8 mouse cellular contexts compared by ENCODE assay signal in genomic region chr9:53829081-53829865, GRCm38 (mm10). TPM values are rescaled to one million over a fixed set of nuclear protein-coding genes. Genes with fewer than 3 reads are reported as not detected.
A peak's percentile ranks its signal among the peaks of the same experiment; 100 is the strongest.
DNase-seq lines count a peak whose midpoint lies in the region; ATAC-seq and TF ChIP-seq lines count a peak whose summit lies in the region.

No protein-coding gene starts in this region.

- H3K9me3 ChIP-seq in heart, embryonic 10.5 days, result no peaks in the 10 kb centered on the region
- H3K9me3 ChIP-seq in kidney, embryonic 14.5 days (ENCODE audit: control insufficient read depth, low read length), result no peaks in the 10 kb centered on the region
- H3K9me3 ChIP-seq in limb, embryonic 15.5 days, result no peaks in the 10 kb centered on the region
- no peaks in the 10 kb centered on the region for H3K9me3 ChIP-seq in midbrain, postnatal 0 days (ENCODE audit: low read length)

- peak overlapping the region; percentile 60; the same call in 1 of the 2 replicates for H3K27ac ChIP-seq in heart, embryonic 10.5 days
- H3K27ac ChIP-seq in kidney, embryonic 14.5 days (ENCODE audit: low read depth, low read length), result no peak overlapping the region
- no peak overlapping the region for H3K27ac ChIP-seq in limb, embryonic 15.5 days
- H3K27ac ChIP-seq in midbrain, postnatal 0 days (ENCODE audit: low read depth, low read length), result peak overlapping the region; percentile 84

- DNase-seq in 3T3-L1 (ENCODE audit: low read depth, low spot score) (peak; percentile 70), MN1 (ENCODE audit: low spot score) (peak; percentile 11)
- DNase-seq in cerebellum, postnatal 25 days, result peak; percentile 52 to 64
- DNase-seq in heart, embryonic 10.5 days (ENCODE audit: low spot score), result no peak
- DNase-seq in midbrain, postnatal 0 days (ENCODE audit: low spot score), result peak; percentile 90
- DNase-seq in thymus, postnatal 4 days, result peak; percentile 51

- ATAC-seq in kidney, embryonic 14.5 days (ENCODE audit: low FRiP score, low TSS enrichment), result 0 out of 2 replicates have a peak, but pooled peaks have one; percentile 24
- ATAC-seq in limb, embryonic 15.5 days (ENCODE audit: insufficient number of reproducible peaks, low FRiP score, low TSS enrichment, low read depth), result no peak
- peak; percentile 72; the same call in 1 of the 2 replicates for ATAC-seq in midbrain, postnatal 0 days (ENCODE audit: low FRiP score)

- H3K4me3 ChIP-seq in heart, embryonic 10.5 days, result peak overlapping the region; percentile 61
- H3K4me3 ChIP-seq in kidney, embryonic 14.5 days (ENCODE audit: low read length), result peak overlapping the region; percentile 44
- H3K4me3 ChIP-seq in limb, embryonic 15.5 days, result peak overlapping the region; percentile 44
- H3K4me3 ChIP-seq in midbrain, postnatal 0 days (ENCODE audit: low read depth, low read length), result peak overlapping the region; percentile 44

- H3K36me3 ChIP-seq in heart, embryonic 10.5 days, result no peaks in the 10 kb centered on the region
- no peaks in the 10 kb centered on the region for H3K36me3 ChIP-seq in kidney, embryonic 14.5 days (ENCODE audit: control insufficient read depth, insufficient read depth, low read length)
- H3K36me3 ChIP-seq in limb, embryonic 15.5 days, result no peaks in the 10 kb centered on the region
- no peaks in the 10 kb centered on the region for H3K36me3 ChIP-seq in midbrain, postnatal 0 days (ENCODE audit: insufficient read depth, low read length)

- H3K9ac ChIP-seq in kidney, embryonic 14.5 days (ENCODE audit: low read depth, low read length), result peak overlapping the region; percentile 51; the same call in 1 of the 2 replicates
- H3K9ac ChIP-seq in limb, embryonic 15.5 days, result no peak overlapping the region
- H3K9ac ChIP-seq in midbrain, postnatal 0 days (replicated peaks; ENCODE audit: low read length, poor library complexity, severe bottlenecking), result peak overlapping the region; percentile 62

- H3K27me3 ChIP-seq in heart, embryonic 10.5 days (ENCODE audit: insufficient read depth, poor library complexity, severe bottlenecking), result no peaks in the 10 kb centered on the region; the same call in 1 of the 2 replicates
- 0 out of 2 replicates have a peak, but pooled peaks cover 3% of the 10 kb centered on the region for H3K27me3 ChIP-seq in kidney, embryonic 14.5 days (ENCODE audit: control insufficient read depth, insufficient read depth, low read length)
- H3K27me3 ChIP-seq in limb, embryonic 15.5 days, result peaks cover 3% of the 10 kb centered on the region; the same call in 1 of the 2 replicates
- H3K27me3 ChIP-seq in midbrain, postnatal 0 days (ENCODE audit: insufficient read depth, low read length), result no peaks in the 10 kb centered on the region

- peak; percentile 74 for TF ChIP-seq CTCF in midbrain, postnatal 0 days (IDR thresholded peaks at IDR 0.05)

- 16% methylated on average over 14 of the region's 14 CpGs for WGBS in heart, embryonic 10.5 days
- WGBS in kidney, embryonic 14.5 days, result 18% methylated on average over 14 of the region's 14 CpGs
- 18% methylated on average over 14 of the region's 14 CpGs for WGBS in limb, embryonic 15.5 days
- WGBS in midbrain, postnatal 0 days, result 16% methylated on average over 14 of the region's 14 CpGs

- H3K4me1 ChIP-seq in heart, embryonic 10.5 days, result peaks cover 7% of the 10 kb centered on the region; the same call in 1 of the 2 replicates
- no peaks in the 10 kb centered on the region for H3K4me1 ChIP-seq in kidney, embryonic 14.5 days (ENCODE audit: control insufficient read depth, insufficient read depth, low read length)
- H3K4me1 ChIP-seq in limb, embryonic 15.5 days, result peaks cover 3% of the 10 kb centered on the region; the same call in 1 of the 2 replicates
- no peaks in the 10 kb centered on the region for H3K4me1 ChIP-seq in midbrain, postnatal 0 days (ENCODE audit: insufficient read depth, low read length)

- H3K4me2 ChIP-seq in kidney, embryonic 14.5 days (replicated peaks; ENCODE audit: low read depth, low read length), result peak overlapping the region; percentile 62
- peak overlapping the region; percentile 56 for H3K4me2 ChIP-seq in limb, embryonic 15.5 days
- H3K4me2 ChIP-seq in midbrain, postnatal 0 days (ENCODE audit: low read depth, low read length, poor library complexity, severe bottlenecking), result peak overlapping the region; percentile 57

RNA-seq across cellular contexts. Expression of gene Sln, which starts 20.7 kb away (rescaled TPM):
- 1.5 and 1.7 TPM in 2 replicates for polyA plus RNA-seq in heart, embryonic 10.5 days (2016; fragmentation: Nextera tagmentation; extraction: Ambion mirVana)
- polyA plus RNA-seq in kidney, embryonic 14.5 days (2014; fragmentation: Nextera tagmentation; extraction: Ambion mirVana), result 0.39 and 0.49 TPM in 2 replicates
- 65.2 and 204 TPM in 2 replicates for polyA plus RNA-seq in limb, embryonic 15.5 days (2015; fragmentation: Nextera tagmentation; extraction: Ambion mirVana)
- total RNA-seq in midbrain, postnatal 0 days (2014; rRNA removed), result not detected in 2 replicates
- 0.15 TPM in 1 of 2 replicates, not detected in the other for polyA plus RNA-seq in midbrain, postnatal 0 days (2015; fragmentation: Nextera tagmentation; extraction: Ambion mirVana)

RNA-seq across cellular contexts. Expression of gene Slc35f2, which starts 57.9 kb away (rescaled TPM):
- 0.89 and 2.9 TPM in 2 replicates for polyA plus RNA-seq in heart, embryonic 10.5 days (2016; fragmentation: Nextera tagmentation; extraction: Ambion mirVana)
- polyA plus RNA-seq in kidney, embryonic 14.5 days (2014; fragmentation: Nextera tagmentation; extraction: Ambion mirVana), result 7.6 and 11.2 TPM in 2 replicates
- 5.2 and 5.6 TPM in 2 replicates for polyA plus RNA-seq in limb, embryonic 15.5 days (2015; fragmentation: Nextera tagmentation; extraction: Ambion mirVana)
- total RNA-seq in midbrain, postnatal 0 days (2014; rRNA removed), result 14.8 and 15.4 TPM in 2 replicates
- 15.3 and 16.5 TPM in 2 replicates for polyA plus RNA-seq in midbrain, postnatal 0 days (2015; fragmentation: Nextera tagmentation; extraction: Ambion mirVana)

Comparison
In these comparisons a context has a peak if more than half of its experiments do, and no peak if none do; other contexts are left out.
1. H3K27ac ChIP-seq: peak in heart, embryonic 10.5 days (single experiment) and midbrain, postnatal 0 days (single experiment); none in kidney, embryonic 14.5 days (single experiment) and limb, embryonic 15.5 days (single experiment).
2. RNA of gene Sln, which starts 20.7 kb away (polyA plus RNA-seq): 65.2 to 204 TPM in limb, embryonic 15.5 days; 1.5 to 1.7 TPM in heart, embryonic 10.5 days, 0.39 to 0.49 TPM in kidney, embryonic 14.5 days and 0.15 TPM in midbrain, postnatal 0 days; every median in the first group is over 10 times any median in the second.
3. Peak in every context shown above with its lines, with median percentiles within 50 percentile points of each other: H3K4me3 ChIP-seq and H3K4me2 ChIP-seq.